Mouse (Mus musculus): Measurements from ENCODE around the gene Eif2b2. TPM values are rescaled to one million over a fixed set of nuclear protein-coding genes. Genes with fewer than 3 reads are reported as not detected.

Eif2b2 gene
- 1.0 TPM for polyA plus RNA-seq (2014; fragmentation: Illumina TruSeq; extraction: RNeasy Lipid Tissue Mini Kit (QIAGEN cat#74804); ENCODE audit: low replicate concordance)

GRCm38 (mm10) chr12:85219236-85219904, at the start of gene Eif2b2:
Gene Eif2b2 (plus strand): TSS chr12:85219481.

GRCm38 (mm10) chr12:85177740-85178239, 41.5 kb upstream of the Eif2b2 start, which contains the start of gene Pgf:
Gene Pgf (minus strand): TSS chr12:85177790.

GRCm38 (mm10) chr12:85270319-85270718, 51.0 kb downstream of the Eif2b2 start, which contains the start of gene Mlh3:
Gene Mlh3 (minus strand): TSS chr12:85270599.

Other genes starting within 250 kb of the Eif2b2 start
- 81.7 TPM for gene Fcf1, start 248.6 kb upstream of the Eif2b2 start, polyA plus RNA-seq (2014; fragmentation: Illumina TruSeq; extraction: RNeasy Lipid Tissue Mini Kit (QIAGEN cat#74804); ENCODE audit: low replicate concordance)
- 19.0 TPM for gene Arel1, start 248.6 kb upstream of the Eif2b2 start, polyA plus RNA-seq (2014; fragmentation: Illumina TruSeq; extraction: RNeasy Lipid Tissue Mini Kit (QIAGEN cat#74804); ENCODE audit: low replicate concordance)
- gene Ylpm1, start 223.2 kb upstream of the Eif2b2 start, polyA plus RNA-seq (2014; fragmentation: Illumina TruSeq; extraction: RNeasy Lipid Tissue Mini Kit (QIAGEN cat#74804); ENCODE audit: low replicate concordance) = 37.5 TPM
- gene Prox2, start 108.7 kb upstream of the Eif2b2 start, polyA plus RNA-seq (2014; fragmentation: Illumina TruSeq; extraction: RNeasy Lipid Tissue Mini Kit (QIAGEN cat#74804); ENCODE audit: low replicate concordance) = 0.19 TPM
- 427 TPM for gene Dlst, start 108.6 kb upstream of the Eif2b2 start, polyA plus RNA-seq (2014; fragmentation: Illumina TruSeq; extraction: RNeasy Lipid Tissue Mini Kit (QIAGEN cat#74804); ENCODE audit: low replicate concordance)
- gene Rps6kl1, start 68.2 kb upstream of the Eif2b2 start, polyA plus RNA-seq (2014; fragmentation: Illumina TruSeq; extraction: RNeasy Lipid Tissue Mini Kit (QIAGEN cat#74804); ENCODE audit: low replicate concordance) = not detected
- not detected for gene Pgf, start 41.7 kb upstream of the Eif2b2 start, polyA plus RNA-seq (2014; fragmentation: Illumina TruSeq; extraction: RNeasy Lipid Tissue Mini Kit (QIAGEN cat#74804); ENCODE audit: low replicate concordance)
- 6.8 TPM for gene Mlh3, start 51.1 kb downstream of the Eif2b2 start, polyA plus RNA-seq (2014; fragmentation: Illumina TruSeq; extraction: RNeasy Lipid Tissue Mini Kit (QIAGEN cat#74804); ENCODE audit: low replicate concordance)
- gene Acyp1, start 69.0 kb downstream of the Eif2b2 start, polyA plus RNA-seq (2014; fragmentation: Illumina TruSeq; extraction: RNeasy Lipid Tissue Mini Kit (QIAGEN cat#74804); ENCODE audit: low replicate concordance) = 13.5 TPM
- 0.19 TPM for gene Zc2hc1c, start 69.1 kb downstream of the Eif2b2 start, polyA plus RNA-seq (2014; fragmentation: Illumina TruSeq; extraction: RNeasy Lipid Tissue Mini Kit (QIAGEN cat#74804); ENCODE audit: low replicate concordance)
- 26.3 TPM for gene Nek9, start 119.9 kb downstream of the Eif2b2 start, polyA plus RNA-seq (2014; fragmentation: Illumina TruSeq; extraction: RNeasy Lipid Tissue Mini Kit (QIAGEN cat#74804); ENCODE audit: low replicate concordance)
- 201 TPM for gene Tmed10, start 155.4 kb downstream of the Eif2b2 start, polyA plus RNA-seq (2014; fragmentation: Illumina TruSeq; extraction: RNeasy Lipid Tissue Mini Kit (QIAGEN cat#74804); ENCODE audit: low replicate concordance)